Mouse (Mus musculus): Measurements from ENCODE around the gene Srd5a3. TPM values are rescaled to one million over a fixed set of nuclear protein-coding genes. Genes with fewer than 3 reads are reported as not detected.

Gene Srd5a3
- polyA plus RNA-seq, 1 experiment, result 17.7 TPM

DNA sequence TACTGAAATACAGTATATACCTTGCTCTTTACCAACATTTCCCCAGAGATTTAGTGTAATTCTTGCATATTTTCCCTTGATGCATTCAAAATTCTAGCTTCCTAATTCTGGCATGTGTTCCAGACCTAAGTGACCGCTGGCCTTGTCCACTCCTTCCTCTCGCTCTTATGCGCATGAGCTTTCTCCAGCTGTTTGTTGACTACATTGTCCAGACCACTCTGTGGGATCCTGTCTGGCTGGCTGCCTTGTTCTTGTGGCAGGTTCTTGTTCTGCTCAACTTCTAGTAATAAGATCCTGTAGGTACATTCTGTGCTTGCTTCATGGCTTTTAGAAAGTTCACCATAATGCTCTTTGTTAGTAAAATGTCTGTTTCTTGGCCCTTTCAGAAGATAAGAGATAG is 63.1 kb downstream of the Srd5a3 start:
- no peak for TF ChIP-seq EP300 (IDR thresholded peaks at IDR 0.05; ENCODE audit: insufficient read depth, low read depth, low read length)
- no peak for TF ChIP-seq POLR2A (IDR thresholded peaks at IDR 0.05; ENCODE audit: insufficient read depth, low read length)
- no peak for TF ChIP-seq CTCF (IDR thresholded peaks at IDR 0.05; ENCODE audit: low read depth, low read length)
- Histone ChIP-seq H3K9ac (ENCODE audit: low read depth, poor library complexity, severe bottlenecking) (no peak overlapping the region), H3K27me3 (ENCODE audit: control insufficient read depth, insufficient read depth, low read length, poor library complexity, severe bottlenecking) (no peaks in the 10 kb centered on the region), H3K27ac (ENCODE audit: insufficient read depth, low read length) (no peak overlapping the region), H3K36me3 (ENCODE audit: control insufficient read depth, insufficient read depth, low read length, poor library complexity, severe bottlenecking) (peaks cover 50% of the 10 kb centered on the region), H3K4me3 (ENCODE audit: low read depth, low read length) (no peak overlapping the region), H3K4me1 (ENCODE audit: control insufficient read depth, insufficient read depth, low read length) (no peaks in the 10 kb centered on the region), H3K9me3 (replicated peaks; ENCODE audit: control insufficient read depth, insufficient read depth, low read length, poor library complexity, severe bottlenecking) (no peaks in the 10 kb centered on the region)

Other genes starting within 250 kb of the Srd5a3 start
- 0.46 and 0.52 TPM in 2 replicates for gene Kdr, start 161.8 kb upstream of the Srd5a3 start, polyA plus RNA-seq (2011; ENCODE audit: insufficient read depth, insufficient read length, low read depth, missing spikeins)
- 119 and 134 TPM in 2 replicates for gene Tmem165, start 43.6 kb downstream of the Srd5a3 start, polyA plus RNA-seq (2011; ENCODE audit: insufficient read depth, insufficient read length, low read depth, missing spikeins)
- 14.8 and 17.0 TPM in 2 replicates for gene Clock, start 164.5 kb downstream of the Srd5a3 start, polyA plus RNA-seq (2011; ENCODE audit: insufficient read depth, insufficient read length, low read depth, missing spikeins)
- gene Pdcl2, start 190.9 kb downstream of the Srd5a3 start, polyA plus RNA-seq (2011; ENCODE audit: insufficient read depth, insufficient read length, low read depth, missing spikeins), result 1.2 and 1.3 TPM in 2 replicates
- not detected in 2 replicates for gene Nmu, start 223.5 kb downstream of the Srd5a3 start, polyA plus RNA-seq (2011; ENCODE audit: insufficient read depth, insufficient read length, low read depth, missing spikeins)